Mouse (Mus musculus): Measurements from ENCODE around the gene Selenof. TPM values are rescaled to one million over a fixed set of nuclear protein-coding genes. Genes with fewer than 3 reads are reported as not detected.

The Selenof gene
- polyA plus RNA-seq, 1 experiment from 2014 or later: 350 TPM

DNA sequence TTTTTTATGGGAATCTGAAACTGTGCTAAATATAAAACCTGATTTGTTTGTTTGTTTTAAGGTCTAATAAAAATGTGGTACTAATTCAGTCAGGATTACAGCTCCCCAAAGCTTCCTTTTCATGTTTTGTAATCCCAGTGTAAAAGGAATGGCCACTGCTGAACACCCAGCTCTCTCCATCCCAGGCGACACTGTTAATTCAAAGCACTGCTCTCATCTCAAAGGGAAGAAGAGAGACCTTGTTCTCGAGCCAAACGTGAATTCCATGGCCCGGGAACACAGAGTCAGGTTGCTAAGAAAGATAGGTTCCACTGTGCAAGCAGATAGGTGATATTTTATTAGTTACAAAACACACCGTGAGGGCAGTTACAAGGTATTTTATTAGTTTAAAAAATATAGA lies 74.1 kb downstream of the Selenof start:
- no peak for ATAC-seq (replicated peaks; ENCODE audit: insufficient number of reproducible peaks, low FRiP score, low TSS enrichment)
- H3K36me3 ChIP-seq (ENCODE audit: control insufficient read depth, insufficient read depth, low read length): no peaks in the 10 kb centered on the region
- no peak overlapping the region for H3K27ac ChIP-seq (ENCODE audit: low read depth, low read length)
- peaks cover 13% of the 10 kb centered on the region for H3K4me1 ChIP-seq (ENCODE audit: control insufficient read depth, insufficient read depth, low read length)
- H3K27me3 ChIP-seq (ENCODE audit: control insufficient read depth, insufficient read depth, low read length): no peaks in the 10 kb centered on the region
- WGBS (ENCODE audit: insufficient replicate concordance): 59% methylated on average over 5 of the region's 5 CpGs
- 0 out of 2 replicates have a peak, but pooled peaks cover 2% of the 10 kb centered on the region for H3K9me3 ChIP-seq (replicated peaks; ENCODE audit: control insufficient read depth, low read length)
- no peak overlapping the region for H3K4me2 ChIP-seq
- no peak overlapping the region for H3K4me3 ChIP-seq (ENCODE audit: low read depth, low read length)
- H3K9ac ChIP-seq (ENCODE audit: low read depth, low read length): no peak overlapping the region

Other genes with a start within 250 kb of the Selenof start
- gene Hs2st1, start 123 bp upstream of the Selenof start, polyA plus RNA-seq (2014; fragmentation: Nextera tagmentation; extraction: Ambion mirVana): 7.3 and 7.9 TPM in 2 replicates
- gene Sh3glb1, start 150.0 kb downstream of the Selenof start, polyA plus RNA-seq (2014; fragmentation: Nextera tagmentation; extraction: Ambion mirVana): 133 and 139 TPM in 2 replicates
- 18.8 and 20.5 TPM in 2 replicates for gene Clca3a1, start 190.7 kb downstream of the Selenof start, polyA plus RNA-seq (2014; fragmentation: Nextera tagmentation; extraction: Ambion mirVana)
- 0.93 and 1.1 TPM in 2 replicates for gene Clca3a2, start 249.2 kb downstream of the Selenof start, polyA plus RNA-seq (2014; fragmentation: Nextera tagmentation; extraction: Ambion mirVana)

All from heart, embryonic 11.5 days (tissue).